Mouse (Mus musculus) cerebellum, adult 2 months (tissue): ENCODE data around the gene Kcnh2.

Source experiments
- CTCF ChIP-seq: fragments of 200-500 bp; IDR thresholded peaks from 2 replicates; pipeline ENCODE4 v1.5.1; 2011; ENCODE audit warnings: low read depth, mild to moderate bottlenecking, control low read depth, low read length, moderate library complexity, borderline replicate concordance; ENCODE audit not compliant: insufficient read depth
- POLR2A ChIP-seq: fragments of 200-500 bp; IDR thresholded peaks from 2 replicates; pipeline ENCODE4 v1.6.1; 2011; ENCODE audit warnings: low read length, control low read depth, borderline replicate concordance; ENCODE audit not compliant: insufficient read depth

DNA sequence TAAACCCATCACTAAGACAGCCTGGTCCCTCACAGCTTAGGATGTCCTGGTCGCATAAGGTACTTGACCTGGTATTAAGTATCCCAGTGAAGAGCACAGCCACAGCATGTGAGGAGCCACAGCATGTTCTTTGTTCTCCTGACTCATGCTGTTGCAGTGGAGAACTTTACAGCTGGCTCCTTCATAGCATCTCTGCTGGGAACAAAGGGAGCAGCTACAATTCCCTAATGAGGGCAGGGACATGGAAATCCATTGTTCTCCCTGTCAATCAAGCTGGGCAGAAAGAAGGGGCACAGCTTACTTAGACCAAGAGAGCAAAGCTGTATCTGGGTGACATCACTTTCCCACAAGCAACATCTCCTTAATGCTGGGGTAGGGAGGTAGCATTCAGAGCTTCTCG is 70.9 kb downstream of the Kcnh2 start:
- TF ChIP-seq CTCF (no peak), POLR2A (no peak)
